Mouse (Mus musculus) regulatory T cell (primary cell): ENCODE data around the gene Cacul1.

ENCODE experiments used
- in situ Hi-C: fragments of 300-600 bp; cut with MboI, MseI; formaldehyde crosslinking; loops from one replicate; pipeline ENCODE4 v1.15.1; 2025; ENCODE audit warnings: high pct_unique_total_duplicates

The Cacul1 gene

DNA sequence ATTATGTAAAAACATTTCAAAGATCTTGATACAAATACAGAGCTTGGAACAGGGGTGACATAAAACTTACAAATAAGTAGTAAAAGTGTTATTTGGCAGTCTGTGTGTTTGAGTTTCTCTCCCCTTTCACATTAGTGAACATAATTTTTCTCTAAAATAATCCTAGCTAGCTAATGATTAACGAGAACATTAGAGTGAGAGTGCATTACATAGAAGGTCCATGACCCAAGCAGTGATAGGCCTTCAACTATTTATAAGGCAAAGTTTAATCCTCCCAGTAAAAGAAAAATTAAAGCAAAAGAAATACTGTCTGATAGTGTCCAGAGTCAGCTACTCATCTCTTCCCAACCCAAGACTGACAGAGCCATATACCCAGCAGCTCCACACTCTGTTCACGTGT lies 48.9 kb downstream of the Cacul1 start:
- in situ Hi-C loops: no loop called here

DNA sequence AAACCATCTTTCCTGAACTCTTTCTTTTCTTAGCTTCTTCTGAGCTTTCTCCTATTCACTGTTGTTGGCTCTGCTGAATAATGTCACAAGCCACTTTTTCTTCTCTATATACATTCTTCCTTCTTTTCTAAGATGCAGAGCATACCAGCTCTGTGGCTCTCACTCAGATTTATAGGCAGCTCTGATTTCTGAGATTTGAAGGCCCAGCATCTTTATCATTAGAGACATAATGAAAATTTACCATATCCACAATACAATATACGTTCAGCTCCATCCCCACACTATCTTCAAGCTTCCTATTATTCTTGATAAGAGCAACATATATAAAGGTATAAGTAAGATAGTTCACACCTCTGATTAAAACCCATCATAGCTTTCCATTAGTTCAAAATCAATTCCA lies 50.7 kb downstream of the Cacul1 start:
- in situ Hi-C loops: no loop called here

DNA sequence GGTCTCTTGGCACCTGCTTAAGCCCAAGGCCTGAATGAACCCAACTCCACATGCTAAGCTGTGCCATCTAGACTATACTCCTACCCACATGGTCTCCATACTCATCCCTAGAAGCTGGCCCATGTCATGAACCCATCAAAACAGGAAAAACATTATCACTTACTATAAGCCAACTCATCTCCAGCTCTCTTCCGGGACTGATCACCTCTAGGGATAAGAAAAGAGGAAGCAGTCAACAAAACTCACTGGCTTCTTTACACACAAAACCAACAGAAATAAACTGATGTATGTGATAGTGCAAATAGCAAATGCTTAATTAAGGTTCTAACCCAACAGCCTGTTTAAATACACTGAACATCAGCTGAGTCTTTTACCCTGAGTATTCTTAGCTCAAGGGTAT lies 51.5 kb downstream of the Cacul1 start:
- in situ Hi-C loops: no loop called here

DNA sequence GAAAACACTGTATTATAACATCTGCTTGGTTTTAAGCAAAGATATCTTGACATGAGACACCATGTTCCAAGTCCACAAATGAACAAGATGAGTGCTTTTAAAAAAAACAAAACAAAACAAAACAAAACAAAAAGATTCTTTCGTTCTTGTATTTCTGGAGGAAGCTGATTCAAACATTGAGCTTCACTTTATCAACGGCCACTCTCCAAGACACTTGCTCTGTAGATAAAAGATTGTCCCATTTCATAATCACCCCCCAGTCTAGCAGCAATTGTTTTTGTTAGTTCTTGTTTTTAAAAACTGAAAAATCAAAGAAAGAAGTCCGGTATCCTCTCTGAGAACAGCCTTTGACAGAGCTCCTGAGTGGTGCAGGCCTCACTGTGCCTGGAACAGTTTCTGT lies 52.2 kb downstream of the Cacul1 start:
- in situ Hi-C loops: no loop called here

DNA sequence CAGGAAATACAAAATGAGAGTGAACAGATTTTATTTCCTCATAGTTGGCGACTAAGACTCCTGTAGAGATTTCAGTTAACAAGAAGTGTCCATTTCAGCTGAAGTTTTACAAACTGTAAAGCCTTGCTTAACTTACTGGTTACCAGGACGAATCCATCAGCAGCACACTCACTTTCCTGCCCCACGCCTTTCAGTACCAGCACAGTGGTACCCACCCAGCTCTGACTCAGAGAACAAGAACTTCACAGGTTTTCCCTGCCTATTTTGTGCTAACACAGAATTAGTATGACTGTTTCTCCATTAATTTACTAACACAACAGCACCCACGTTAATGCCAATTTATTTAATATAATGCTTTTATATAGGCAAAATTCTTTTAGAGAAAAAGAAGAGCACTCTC lies 53.9 kb downstream of the Cacul1 start:
- in situ Hi-C loops: no loop called here

DNA sequence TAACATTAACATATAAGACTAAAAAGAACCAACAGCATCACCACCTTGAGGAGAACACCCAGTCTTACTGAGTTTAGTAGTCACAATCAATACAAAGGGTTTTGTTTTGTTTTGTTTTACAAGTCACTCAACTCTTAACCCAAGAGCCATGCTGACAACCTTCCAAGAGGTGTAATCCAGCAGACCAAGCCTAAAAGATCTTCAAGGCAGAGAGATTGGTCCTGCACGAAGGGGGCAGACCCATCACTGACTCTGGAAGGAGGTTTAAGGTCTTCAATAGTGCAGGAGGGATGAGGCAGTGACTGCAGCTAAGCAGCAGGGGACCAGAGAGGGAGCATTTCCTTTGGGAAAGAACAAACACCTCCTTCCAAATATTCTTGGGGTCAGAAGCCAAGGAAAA lies 55.7 kb downstream of the Cacul1 start:
- in situ Hi-C loops: no loop called here

DNA sequence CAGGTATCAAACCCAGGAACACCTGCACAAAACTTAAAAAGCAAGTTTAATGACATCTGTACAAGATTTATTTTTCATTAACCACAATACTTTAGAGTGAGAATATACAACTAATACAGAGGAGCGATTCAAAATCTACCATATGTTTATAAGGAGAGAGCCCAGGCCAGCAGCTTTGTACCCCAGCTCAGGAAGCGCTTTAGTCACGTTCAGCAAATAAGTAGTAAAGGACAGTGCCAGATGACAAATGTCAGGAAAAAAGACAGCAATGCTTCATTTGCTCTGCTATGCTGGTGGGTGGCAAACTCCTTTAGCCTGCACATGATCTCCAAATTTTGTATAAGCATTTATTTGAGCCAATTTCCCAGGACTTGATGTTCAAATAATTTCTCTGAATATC lies 56.1 kb downstream of the Cacul1 start:
- in situ Hi-C loops: no loop called here

DNA sequence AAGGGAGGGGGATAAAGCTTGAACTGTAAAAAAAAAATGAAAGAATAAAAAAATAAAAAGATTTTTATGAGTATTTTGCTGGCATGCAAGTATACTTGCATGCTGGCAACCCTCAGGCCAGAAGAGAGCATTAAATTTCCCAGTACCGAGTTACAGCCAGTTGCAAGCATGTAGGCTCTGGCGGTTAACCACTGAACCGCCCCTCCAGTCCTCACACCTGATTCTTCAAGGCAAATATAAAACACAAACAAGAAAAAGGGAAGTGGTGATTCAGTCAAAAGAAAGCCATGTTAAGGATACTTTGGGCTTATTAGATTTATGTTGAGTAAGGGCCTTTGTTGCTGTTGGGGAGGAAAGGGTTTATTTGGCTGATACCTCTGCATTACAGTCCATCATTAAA lies 60.7 kb downstream of the Cacul1 start:
- in situ Hi-C loops: no loop called here

DNA sequence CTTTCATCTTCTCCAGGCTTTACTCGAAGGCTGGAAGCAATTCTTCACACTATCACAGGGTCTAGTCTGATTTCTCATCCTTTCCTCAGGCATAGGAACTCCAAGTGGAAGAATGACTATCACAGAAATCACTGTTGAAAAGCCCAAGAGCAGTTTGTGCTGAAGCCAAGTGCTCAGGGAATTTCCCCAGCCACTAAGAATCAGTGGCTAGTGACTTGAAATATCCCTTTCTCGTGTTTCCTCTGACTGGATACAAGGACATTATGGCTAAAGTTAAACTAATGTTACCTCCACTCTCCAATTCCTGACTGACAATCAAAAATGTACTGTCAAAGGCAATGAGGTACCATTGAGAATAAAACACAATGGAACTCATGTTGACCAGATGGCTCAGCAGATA lies 65.8 kb downstream of the Cacul1 start:
- in situ Hi-C loops: no loop called here

DNA sequence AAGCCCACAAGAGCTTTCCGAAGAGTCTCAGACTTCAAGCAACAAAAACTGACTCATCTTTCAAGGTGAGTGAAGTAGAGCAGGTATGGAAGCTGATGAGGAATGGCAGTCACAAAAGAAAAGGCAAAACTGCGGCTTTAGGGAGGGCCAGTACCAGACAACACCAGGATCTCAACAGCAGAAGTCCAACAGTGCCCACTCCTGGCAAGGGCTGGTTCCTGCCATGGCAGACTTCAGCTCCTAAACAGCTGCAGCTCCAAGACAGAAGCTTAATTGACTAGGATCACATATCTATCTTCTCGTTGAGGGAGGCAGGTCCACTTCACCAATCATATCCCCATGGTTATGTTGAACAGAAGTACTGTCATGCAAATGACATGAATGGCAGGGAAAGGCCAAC lies 67.4 kb downstream of the Cacul1 start:
- in situ Hi-C loops: no loop called here

DNA sequence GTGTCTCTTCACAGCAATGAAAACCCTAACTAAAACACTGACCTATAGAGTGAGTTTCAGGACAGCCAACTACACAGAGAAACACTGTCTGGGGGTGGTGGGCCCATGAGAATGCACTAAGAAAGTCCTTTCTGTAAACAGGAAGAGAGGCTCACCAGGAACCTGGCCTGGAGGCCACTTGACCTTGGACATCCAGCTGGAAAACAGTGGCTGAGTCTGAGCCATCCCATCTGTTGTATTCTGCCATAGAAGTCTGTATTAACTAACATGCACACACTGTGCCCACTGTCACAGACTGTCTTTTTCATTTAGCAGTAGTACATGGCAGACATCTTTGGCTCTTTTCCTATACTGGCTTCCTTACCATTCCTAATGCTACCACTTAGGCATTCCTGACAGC lies 80.6 kb downstream of the Cacul1 start:
- in situ Hi-C loops: no loop called here

DNA sequence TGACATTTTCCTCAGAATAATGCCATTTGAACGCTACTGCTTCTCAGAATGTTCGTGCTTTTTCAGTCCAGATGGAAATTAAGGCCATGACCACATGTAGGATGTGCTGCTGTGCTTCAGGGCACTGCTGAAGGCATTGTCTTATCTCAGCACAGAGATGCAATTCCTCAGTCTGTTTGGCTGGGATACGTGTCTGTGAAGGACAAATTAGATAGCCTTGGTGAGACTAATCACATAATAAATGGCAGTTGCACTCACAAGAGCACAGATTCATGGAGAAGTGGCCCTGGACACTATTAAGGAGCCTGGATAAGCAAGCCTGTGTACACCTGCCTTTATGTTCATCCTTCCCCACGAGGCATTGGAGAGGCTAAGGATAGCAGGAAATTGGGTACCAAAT lies 83.7 kb downstream of the Cacul1 start:
- in situ Hi-C loops: no loop called here

DNA sequence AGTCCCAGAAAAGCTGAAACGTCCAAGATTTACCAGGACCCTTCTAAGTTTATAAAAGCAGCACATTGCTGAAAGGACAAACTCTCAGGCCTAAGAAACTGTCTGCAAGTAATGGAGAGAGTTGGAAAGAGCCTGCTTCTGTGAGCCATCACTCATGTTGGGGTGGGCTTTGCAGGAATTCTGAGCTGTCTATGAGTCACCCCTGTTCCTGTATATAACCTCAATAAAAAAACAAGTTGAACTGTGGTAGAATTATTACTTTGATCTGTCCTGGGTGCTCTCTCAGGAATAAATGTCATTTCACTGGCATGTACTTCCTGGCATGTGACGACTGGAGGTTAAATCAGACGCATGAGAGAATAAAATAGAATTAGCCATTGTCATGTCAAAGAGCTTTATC lies 85.1 kb downstream of the Cacul1 start:
- in situ Hi-C loops: no loop called here

DNA sequence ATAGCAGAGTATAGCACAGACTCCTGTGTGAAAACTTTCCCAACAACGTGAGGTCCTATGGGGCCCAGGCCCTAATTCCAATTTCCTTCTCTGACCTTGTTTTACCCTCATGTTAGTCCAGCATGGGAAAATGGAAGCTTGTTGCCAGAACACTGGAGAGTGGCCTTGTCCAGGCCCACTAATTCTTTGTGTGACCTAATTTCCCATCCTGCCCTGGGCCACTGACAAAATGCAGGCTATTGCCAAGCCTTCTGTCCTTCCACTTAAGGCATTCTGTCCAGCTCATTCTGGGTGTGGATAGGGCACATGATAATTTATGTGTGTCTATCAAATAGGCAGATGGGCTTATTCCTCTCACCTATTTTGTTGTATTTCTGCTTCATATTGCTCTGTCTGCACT lies 91.3 kb downstream of the Cacul1 start:
- in situ Hi-C loops: no loop called here

DNA sequence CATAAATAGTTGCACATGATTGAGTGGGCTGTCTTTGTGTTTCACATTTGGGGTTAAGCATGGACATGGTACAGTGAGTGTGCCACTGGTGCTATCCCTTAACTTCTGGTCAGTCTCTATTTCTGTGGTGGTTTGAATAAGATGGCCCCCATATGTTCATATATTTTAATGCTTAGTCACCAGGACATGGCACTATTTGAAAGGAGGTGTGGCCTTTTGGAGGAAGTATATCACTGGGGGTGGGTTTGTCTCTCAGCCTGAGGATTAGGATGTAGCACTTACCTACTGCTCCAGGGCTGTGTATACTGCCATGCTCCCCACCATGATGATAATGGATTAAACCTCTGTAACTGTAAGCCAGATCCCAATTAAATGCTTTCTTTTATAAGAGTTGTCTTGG lies 95.6 kb downstream of the Cacul1 start:
- in situ Hi-C loops: no loop called here

DNA sequence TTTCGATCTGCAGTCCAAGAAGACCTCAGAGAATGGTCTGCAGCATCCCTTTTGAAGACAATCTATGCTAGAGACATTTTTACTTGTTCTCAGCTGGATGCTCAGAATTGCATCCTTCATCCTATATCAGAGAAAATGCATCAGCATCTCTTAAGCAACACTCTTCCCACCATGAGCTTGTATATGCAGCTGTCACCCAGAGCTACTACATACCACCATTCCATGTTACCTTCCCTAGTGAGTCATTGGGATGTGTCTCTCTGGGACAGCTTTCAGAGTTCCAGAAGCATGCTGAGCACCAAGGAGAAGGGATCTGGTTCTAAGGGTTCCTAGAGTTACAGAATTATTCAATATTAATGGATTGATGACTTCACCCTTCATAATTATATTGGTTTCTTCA lies 102.0 kb downstream of the Cacul1 start:
- in situ Hi-C loops: no loop called here

DNA sequence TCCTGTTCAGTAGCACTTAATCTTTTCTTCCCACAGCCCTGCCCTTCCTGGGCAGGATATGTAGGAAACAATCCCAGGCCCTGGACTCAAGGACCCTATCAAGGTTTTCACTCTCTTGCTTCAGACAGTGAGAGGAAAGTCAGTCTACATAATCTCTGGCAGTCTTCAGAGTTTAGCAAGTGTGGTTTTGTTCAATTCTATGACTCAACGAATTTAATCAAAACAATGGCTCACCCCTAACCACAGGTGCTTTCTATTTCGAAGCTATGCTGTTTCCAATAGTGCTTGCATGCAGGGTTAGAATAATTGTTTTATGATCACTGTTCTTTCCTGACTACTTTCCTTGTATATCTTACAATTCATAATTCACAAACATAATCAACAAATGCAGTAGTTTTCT lies 103.0 kb downstream of the Cacul1 start:
- in situ Hi-C loops: no loop called here
